Mouse (Mus musculus): ENCODE measurements around the gene Efna5.

- TF ChIP-seq CTCF (IDR thresholded peaks at IDR 0.05; ENCODE audit: low read depth, low read length): no peak
- TF ChIP-seq GATA1 (IDR thresholded peaks at IDR 0.05; ENCODE audit: borderline replicate concordance, low read length): no peak
These were observed 1.4 kb downstream of the Efna5 start for GRCm38 (mm10) chr17:62879526-62880310.
